Mouse (Mus musculus): ENCODE data around the gene Dynlt1b.
"Not testable (repeated sequence)": the region's sequence is repeated elsewhere in the genome, so short reads cannot be mapped to it uniquely, and the experiment has no call there.

- not testable (repeated sequence) for TF ChIP-seq CTCF (conservative IDR thresholded peaks at IDR 0.05; ENCODE audit: low read length); POU5F1 (IDR thresholded peaks at IDR 0.05; ENCODE audit: borderline replicate concordance, low read length); NANOG (IDR thresholded peaks at IDR 0.05; ENCODE audit: borderline replicate concordance, low read length)
Observed at GRCm38 (mm10) chr17:6451205-6451604, 21.3 kb downstream of the Dynlt1b start.

Measured in E14TG2a.4 (cell line).